Mouse (Mus musculus) lung, embryonic 16.5 days (tissue): ENCODE measurements at regions not wholly inside any gene's neighbourhood (a gene's known extent, or its start where the extent isn't known, plus 50 kb on each side); places are given as distances from the start of the nearest gene placed in this dataset.

Source experiments
- ATAC-seq: fragments of 200-750 bp; cut with Nextera tagmentation; 2 replicates; pipeline ENCODE4 v1.8.0; 2017; ENCODE audit warnings: low read depth, mild to moderate bottlenecking, moderate library complexity
- H3K27ac ChIP-seq: fragments of 300-500 bp; sonication (generic); 2 replicates; pipeline ENCODE4 v1.5.1; 2014; ENCODE audit warnings: mild to moderate bottlenecking, control low read depth, low read length
- H3K27me3 ChIP-seq: fragments of 300-500 bp; sonication (generic); 2 replicates; pipeline ENCODE4 v1.6.1; 2014; ENCODE audit warnings: low read depth, low read length, mixed read lengths; ENCODE audit not compliant: control insufficient read depth, insufficient read depth
- H3K36me3 ChIP-seq: fragments of 300-500 bp; sonication (generic); 2 replicates; pipeline ENCODE4 v1.6.1; 2014; ENCODE audit warnings: low read length; ENCODE audit not compliant: control insufficient read depth, insufficient read depth
- H3K4me1 ChIP-seq: fragments of 300-500 bp; sonication (generic); replicated peaks from 2 replicates; pipeline ENCODE4 v1.6.1; 2014; ENCODE audit warnings: low read length, mixed read lengths; ENCODE audit not compliant: control insufficient read depth, insufficient read depth
- H3K4me2 ChIP-seq: fragments of 300-500 bp; sonication (generic); 2 replicates; pipeline ENCODE4 v1.6.1; 2014; ENCODE audit warnings: low read depth, low read length, control low read depth
- H3K4me3 ChIP-seq: fragments of 300-500 bp; sonication (generic); 2 replicates; pipeline ENCODE4 v1.5.1; 2014; ENCODE audit warnings: mild to moderate bottlenecking, low read length, control low read depth
- H3K9ac ChIP-seq: fragments of 300-500 bp; sonication (generic); 2 replicates; pipeline ENCODE4 v1.6.1; 2014; ENCODE audit warnings: low read length, control low read depth
- H3K9me3 ChIP-seq: fragments of 300-500 bp; sonication (generic); 2 replicates; pipeline ENCODE4 v1.6.1; 2016; ENCODE audit warnings: low read length; ENCODE audit not compliant: control insufficient read depth
- WGBS: fragments of 180-500 bp; shearing (Covaris S2); extraction: QIAGEN DNeasy Blood & Tissue Kit; methylation state at CpG from one replicate; pipeline ENCODE4 v1.1.7; 2014; 5-methylcytosine and 5-hydroxymethylcytosine counted together

GRCm38 (mm10) chr11:7270916-7271315 is 57.2 kb upstream of the Igfbp3 start:
- no peak for ATAC-seq
- Histone ChIP-seq H3K4me3 (no peak overlapping the region), H3K9me3 (no peaks in the 10 kb centered on the region), H3K9ac (no peak overlapping the region), H3K36me3 (no peaks in the 10 kb centered on the region), H3K4me1 (no peaks in the 10 kb centered on the region), H3K27me3 (no peaks in the 10 kb centered on the region), H3K27ac (no peak overlapping the region), H3K4me2 (no peak overlapping the region)
- WGBS, result 93% methylated on average over 1 of the region's 1 CpGs

GRCm38 (mm10) chr11:7263971-7264370 is 50.2 kb upstream of the Igfbp3 start:
- no peak overlapping the region for H3K4me3 ChIP-seq

More at GRCm38 (mm10) chr11:7263971-7264370, 50.2 kb upstream of the Igfbp3 start:
- Histone ChIP-seq H3K4me2 (no peak overlapping the region), H3K36me3 (no peaks in the 10 kb centered on the region), H3K27me3 (no peaks in the 10 kb centered on the region), H3K9ac (no peak overlapping the region), H3K9me3 (no peaks in the 10 kb centered on the region), H3K27ac (no peak overlapping the region), H3K4me1 (no peaks in the 10 kb centered on the region)
- 62% methylated on average over 4 of the region's 4 CpGs for WGBS
- ATAC-seq, result no peak
